Mouse (Mus musculus) midbrain, embryonic 11.5 days (tissue): Measurements from ENCODE around the gene Hnrnpdl. TPM values are rescaled to one million over a fixed set of nuclear protein-coding genes. Genes with fewer than 3 reads are reported as not detected.
A peak's percentile ranks its signal among the peaks of the same experiment; 100 is the strongest.

Experiments
- ATAC-seq: fragments of 200-750 bp; cut with Nextera tagmentation; 2 replicates; pipeline ENCODE4 v1.8.0; 2017; ENCODE audit warnings: moderate TSS enrichment, moderate library complexity; ENCODE audit not compliant: low FRiP score
- DNase-seq: peaks from one replicate; pipeline ENCODE4 v3.0.0; 2015; ENCODE audit warnings: low spot score; ENCODE audit errors: missing footprints
- H3K27ac ChIP-seq: fragments of 300-500 bp; sonication (generic); 2 replicates; pipeline ENCODE4 v1.5.1; 2014; ENCODE audit warnings: low read depth, low read length
- H3K27me3 ChIP-seq: fragments of 300-500 bp; sonication (generic); 2 replicates; pipeline ENCODE4 v1.6.1; 2014; ENCODE audit warnings: mild to moderate bottlenecking, low read length, moderate library complexity, mixed read lengths; ENCODE audit not compliant: control insufficient read depth, insufficient read depth
- H3K36me3 ChIP-seq: fragments of 300-500 bp; sonication (generic); 2 replicates; pipeline ENCODE4 v1.6.1; 2014; ENCODE audit warnings: mild to moderate bottlenecking, low read length, moderate library complexity, mixed read lengths; ENCODE audit not compliant: control insufficient read depth, insufficient read depth
- H3K4me1 ChIP-seq: fragments of 300-500 bp; sonication (generic); 2 replicates; pipeline ENCODE4 v1.6.1; 2014; ENCODE audit warnings: low read length; ENCODE audit not compliant: control insufficient read depth, insufficient read depth
- H3K4me2 ChIP-seq: fragments of 300-500 bp; sonication (generic); 2 replicates; pipeline ENCODE4 v1.6.1; 2014; ENCODE audit warnings: mild to moderate bottlenecking, moderate library complexity
- H3K4me3 ChIP-seq: fragments of 300-500 bp; sonication (generic); 2 replicates; pipeline ENCODE4 v1.5.1; 2014; ENCODE audit warnings: low read depth, low read length
- H3K9ac ChIP-seq: fragments of 300-500 bp; sonication (generic); 2 replicates; pipeline ENCODE4 v1.6.1; 2014; ENCODE audit warnings: low read length
- H3K9me3 ChIP-seq: fragments of 300-500 bp; sonication (generic); 2 replicates; pipeline ENCODE4 v1.6.1; 2016; ENCODE audit warnings: low read length; ENCODE audit not compliant: control insufficient read depth
- WGBS: fragments of 180-500 bp; shearing (Covaris S2); extraction: QIAGEN DNeasy Blood & Tissue Kit; methylation state at CpG from one replicate; pipeline ENCODE4 v1.1.7; 2014; 5-methylcytosine and 5-hydroxymethylcytosine counted together
- polyA plus RNA-seq: library from polyadenylated mRNA; unstranded; fragments of >200 nt; fragmentation: Nextera tagmentation; extraction: Ambion mirVana; gene quantifications from 2 replicates; pipeline ENCODE4 v1.2.1, GENCODE M21; 2014

The Hnrnpdl gene
- polyA plus RNA-seq, 1 experiment from 2014 or later: 289 TPM

DNA sequence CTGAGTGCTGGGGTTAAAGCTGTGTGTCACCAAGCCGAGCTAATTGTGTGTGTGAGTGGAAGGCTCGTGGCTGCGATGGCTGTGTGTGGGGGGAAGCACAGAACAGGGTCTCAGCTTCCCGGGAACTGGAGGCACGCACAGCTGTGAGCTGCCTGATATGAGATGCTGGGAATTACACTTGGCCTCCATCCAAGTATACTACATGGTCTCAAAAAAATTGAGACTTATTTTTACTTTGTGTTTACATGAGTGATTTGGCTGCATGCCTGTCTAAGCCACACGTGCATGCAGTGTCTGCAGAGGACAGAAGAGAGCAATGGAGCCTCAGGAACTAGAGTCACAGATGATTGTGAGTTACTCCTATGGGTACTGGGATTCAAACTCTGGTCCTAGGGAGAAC lies 9.4 kb downstream of the Hnrnpdl start:
- 68% methylated on average over 6 of the region's 6 CpGs for WGBS
- DNase-seq: no peak
- peak; percentile 54 for ATAC-seq
- Histone ChIP-seq H3K27me3 (no peaks in the 10 kb centered on the region), H3K27ac (no peak overlapping the region), H3K9ac (no peak overlapping the region), H3K4me2 (no peak overlapping the region), H3K36me3 (peaks cover 8% of the 10 kb centered on the region), H3K9me3 (no peaks in the 10 kb centered on the region), H3K4me1 (0 out of 2 replicates have a peak, but pooled peaks cover 3% of the 10 kb centered on the region), H3K4me3 (no peak overlapping the region)

DNA sequence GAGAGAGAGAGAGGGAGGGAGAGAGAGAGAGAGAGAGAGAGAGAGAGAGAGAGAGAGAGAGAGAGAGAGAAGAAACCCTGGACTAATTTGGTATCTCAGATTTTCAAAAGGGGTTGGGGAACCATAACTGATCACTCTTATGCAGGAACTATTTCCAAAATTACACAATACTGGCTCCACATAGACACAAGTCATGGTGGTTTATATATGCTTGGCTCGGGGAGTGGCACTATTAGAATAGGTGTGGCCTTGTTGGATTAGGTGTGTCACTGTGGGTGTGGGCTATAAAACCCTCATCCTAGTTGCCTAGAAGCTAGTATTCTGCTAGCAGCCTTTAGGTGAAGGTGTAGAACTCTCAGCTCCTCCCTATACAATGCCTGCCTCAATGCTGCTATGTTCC lies 14.6 kb downstream of the Hnrnpdl start:
- no peaks in the 10 kb centered on the region for H3K9me3 ChIP-seq
- H3K27ac ChIP-seq: no peak overlapping the region
- ATAC-seq: no peak
- no peak overlapping the region for H3K4me3 ChIP-seq
- no peak overlapping the region for H3K9ac ChIP-seq
- no peak overlapping the region for H3K4me2 ChIP-seq
- H3K4me1 ChIP-seq: no peaks in the 10 kb centered on the region
- DNase-seq: no peak
- H3K27me3 ChIP-seq: no peaks in the 10 kb centered on the region
- no peaks in the 10 kb centered on the region for H3K36me3 ChIP-seq
- 77% methylated on average over 1 of the region's 1 CpGs for WGBS

GRCm38 (mm10) chr5:100024403-100024802 lies 15.1 kb downstream of the Hnrnpdl start:
- Histone ChIP-seq H3K4me3 (no peak overlapping the region), H3K27ac (no peak overlapping the region), H3K4me2 (no peak overlapping the region), H3K9me3 (no peaks in the 10 kb centered on the region), H3K4me1 (no peaks in the 10 kb centered on the region), H3K9ac (no peak overlapping the region), H3K27me3 (no peaks in the 10 kb centered on the region), H3K36me3 (no peaks in the 10 kb centered on the region)
- no peak for ATAC-seq
- no peak for DNase-seq
- WGBS: 73% methylated on average over 5 of the region's 5 CpGs

DNA sequence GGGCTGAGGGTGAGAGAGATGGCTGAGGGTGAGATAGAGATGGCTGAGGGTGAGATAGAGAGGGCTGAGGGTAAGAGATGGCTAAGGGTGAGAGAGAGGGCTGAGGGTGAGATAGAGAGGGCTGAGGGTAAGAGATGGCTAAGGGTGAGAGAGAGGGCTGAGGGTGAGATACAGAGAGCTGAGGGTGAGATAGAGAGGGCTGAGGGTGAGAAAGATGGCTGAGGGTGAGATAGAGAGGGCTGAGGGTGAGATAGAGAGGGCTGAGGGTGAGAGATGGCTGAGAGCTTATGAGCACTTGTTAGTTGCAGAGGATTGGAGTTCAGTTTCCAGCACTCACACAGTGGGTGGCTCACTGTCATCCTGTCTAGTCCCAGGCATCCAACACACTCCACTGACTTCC lies 19.4 kb downstream of the Hnrnpdl start:
- no peak for DNase-seq
- ATAC-seq: no peak

DNA sequence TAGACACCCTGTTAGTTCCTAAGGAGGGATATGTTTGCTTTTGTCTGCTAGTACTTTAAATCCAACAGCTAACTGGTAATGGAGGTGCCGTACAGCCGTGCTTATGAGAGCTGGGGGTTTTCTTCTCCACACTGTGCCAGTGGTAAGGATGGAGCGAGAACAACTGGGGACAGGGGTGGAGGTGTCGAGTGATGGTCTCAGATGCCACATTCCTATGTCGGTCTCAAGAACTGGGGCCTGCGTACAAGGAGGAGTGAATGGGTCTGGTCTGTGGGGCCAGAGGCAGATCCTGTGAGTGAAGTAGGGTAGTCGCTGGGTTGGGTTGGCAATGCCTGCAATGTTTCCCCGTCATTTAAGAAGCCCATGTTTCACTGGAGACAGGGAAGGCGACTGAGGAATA lies 26.9 kb downstream of the Hnrnpdl start:
- H3K4me2 ChIP-seq: no peak overlapping the region
- WGBS: 92% methylated on average over 9 of the region's 9 CpGs
- no peak overlapping the region for H3K9ac ChIP-seq
- no peak overlapping the region for H3K27ac ChIP-seq
- DNase-seq (no peak), ATAC-seq (no peak)
- H3K9me3 ChIP-seq: no peaks in the 10 kb centered on the region
- no peaks in the 10 kb centered on the region for H3K4me1 ChIP-seq
- H3K36me3 ChIP-seq: no peaks in the 10 kb centered on the region
- H3K27me3 ChIP-seq: no peaks in the 10 kb centered on the region
- no peak overlapping the region for H3K4me3 ChIP-seq

More for the DNA sequence above, 19.4 kb downstream of the Hnrnpdl start:
- H3K4me2 ChIP-seq: no peak overlapping the region
- no peaks in the 10 kb centered on the region for H3K4me1 ChIP-seq
- H3K9ac ChIP-seq: no peak overlapping the region
- H3K36me3 ChIP-seq: no peaks in the 10 kb centered on the region
- no peak overlapping the region for H3K27ac ChIP-seq
- H3K4me3 ChIP-seq: no peak overlapping the region
- H3K9me3 ChIP-seq: no peaks in the 10 kb centered on the region
- H3K27me3 ChIP-seq: no peaks in the 10 kb centered on the region

- Histone ChIP-seq H3K9ac (no peak overlapping the region), H3K4me3 (no peak overlapping the region), H3K27me3 (no peaks in the 10 kb centered on the region), H3K27ac (no peak overlapping the region), H3K36me3 (no peaks in the 10 kb centered on the region), H3K4me1 (no peaks in the 10 kb centered on the region), H3K9me3 (no peaks in the 10 kb centered on the region), H3K4me2 (no peak overlapping the region)
- no peak for DNase-seq
- ATAC-seq: no peak
- 62% methylated on average over 3 of the region's 3 CpGs for WGBS
Measured at GRCm38 (mm10) chr5:100008485-100008884, 31.0 kb downstream of the Hnrnpdl start.

GRCm38 (mm10) chr5:100007040-100007375 lies 32.5 kb downstream of the Hnrnpdl start:
- 85% methylated on average over 4 of the region's 4 CpGs for WGBS
- no peak overlapping the region for H3K4me2 ChIP-seq
- H3K27me3 ChIP-seq: no peaks in the 10 kb centered on the region
- no peak overlapping the region for H3K4me3 ChIP-seq
- no peak overlapping the region for H3K27ac ChIP-seq
- H3K9me3 ChIP-seq: no peaks in the 10 kb centered on the region
- ATAC-seq: no peak
- peak; percentile 88 for DNase-seq
- no peak overlapping the region for H3K9ac ChIP-seq
- no peaks in the 10 kb centered on the region for H3K4me1 ChIP-seq
- H3K36me3 ChIP-seq: no peaks in the 10 kb centered on the region

DNA sequence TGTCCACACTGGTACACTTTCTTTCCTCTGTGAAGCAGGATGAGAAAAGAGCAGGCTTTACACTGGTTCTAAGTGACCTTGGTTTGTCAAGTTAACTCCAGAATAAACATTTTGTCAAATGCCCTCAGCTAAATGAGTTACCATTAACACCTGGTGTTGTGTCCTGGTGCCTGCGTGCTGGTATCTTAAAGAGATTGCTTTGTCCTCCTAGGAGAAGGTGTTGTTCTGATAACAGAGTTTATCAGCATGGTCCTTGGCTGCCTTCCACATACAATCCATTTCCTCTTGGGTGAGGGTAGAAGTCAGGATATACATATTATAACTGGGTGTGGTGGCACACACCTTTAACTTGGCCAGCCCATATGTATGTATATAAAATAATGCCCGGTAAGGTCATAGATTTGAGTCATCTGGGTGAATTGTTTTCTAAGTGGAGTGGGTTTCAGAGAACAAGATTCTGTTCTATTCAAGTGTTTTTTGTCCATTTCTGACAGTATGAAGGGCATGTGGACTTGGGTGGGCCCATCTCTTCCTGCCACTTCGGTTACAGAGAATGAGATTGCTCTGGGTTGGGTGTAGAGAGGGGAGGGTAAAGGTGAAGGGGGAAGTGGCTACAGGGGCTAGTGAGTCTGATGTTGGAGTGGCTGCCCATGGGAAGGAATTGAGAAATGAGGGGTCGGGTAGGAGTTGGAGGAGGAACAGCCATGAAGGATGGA lies 33.0 kb downstream of the Hnrnpdl start:
- no peak overlapping the region for H3K9ac ChIP-seq
- no peak overlapping the region for H3K4me2 ChIP-seq
- no peak overlapping the region for H3K27ac ChIP-seq
- no peaks in the 10 kb centered on the region for H3K9me3 ChIP-seq
- H3K27me3 ChIP-seq: no peaks in the 10 kb centered on the region
- ATAC-seq: no peak
- no peaks in the 10 kb centered on the region for H3K4me1 ChIP-seq
- no peak for DNase-seq
- 93% methylated on average over 4 of the region's 4 CpGs for WGBS
- H3K36me3 ChIP-seq: no peaks in the 10 kb centered on the region
- H3K4me3 ChIP-seq: no peak overlapping the region

GRCm38 (mm10) chr5:100005896-100006295 lies 33.6 kb downstream of the Hnrnpdl start:
- no peak overlapping the region for H3K9ac ChIP-seq
- no peak for DNase-seq
- H3K36me3 ChIP-seq: no peaks in the 10 kb centered on the region
- WGBS: 86% methylated on average over 6 of the region's 6 CpGs
- H3K27me3 ChIP-seq: no peaks in the 10 kb centered on the region
- H3K4me2 ChIP-seq: no peak overlapping the region
- no peak overlapping the region for H3K27ac ChIP-seq
- no peak for ATAC-seq
- H3K4me3 ChIP-seq: no peak overlapping the region
- no peaks in the 10 kb centered on the region for H3K9me3 ChIP-seq
- no peaks in the 10 kb centered on the region for H3K4me1 ChIP-seq
